Mouse (Mus musculus): Measurements from ENCODE around the gene Spopl.
"Not testable (repeated sequence)": the region's sequence is repeated elsewhere in the genome, so short reads cannot be mapped to it uniquely, and the experiment has no call there.

The Spopl gene

DNA sequence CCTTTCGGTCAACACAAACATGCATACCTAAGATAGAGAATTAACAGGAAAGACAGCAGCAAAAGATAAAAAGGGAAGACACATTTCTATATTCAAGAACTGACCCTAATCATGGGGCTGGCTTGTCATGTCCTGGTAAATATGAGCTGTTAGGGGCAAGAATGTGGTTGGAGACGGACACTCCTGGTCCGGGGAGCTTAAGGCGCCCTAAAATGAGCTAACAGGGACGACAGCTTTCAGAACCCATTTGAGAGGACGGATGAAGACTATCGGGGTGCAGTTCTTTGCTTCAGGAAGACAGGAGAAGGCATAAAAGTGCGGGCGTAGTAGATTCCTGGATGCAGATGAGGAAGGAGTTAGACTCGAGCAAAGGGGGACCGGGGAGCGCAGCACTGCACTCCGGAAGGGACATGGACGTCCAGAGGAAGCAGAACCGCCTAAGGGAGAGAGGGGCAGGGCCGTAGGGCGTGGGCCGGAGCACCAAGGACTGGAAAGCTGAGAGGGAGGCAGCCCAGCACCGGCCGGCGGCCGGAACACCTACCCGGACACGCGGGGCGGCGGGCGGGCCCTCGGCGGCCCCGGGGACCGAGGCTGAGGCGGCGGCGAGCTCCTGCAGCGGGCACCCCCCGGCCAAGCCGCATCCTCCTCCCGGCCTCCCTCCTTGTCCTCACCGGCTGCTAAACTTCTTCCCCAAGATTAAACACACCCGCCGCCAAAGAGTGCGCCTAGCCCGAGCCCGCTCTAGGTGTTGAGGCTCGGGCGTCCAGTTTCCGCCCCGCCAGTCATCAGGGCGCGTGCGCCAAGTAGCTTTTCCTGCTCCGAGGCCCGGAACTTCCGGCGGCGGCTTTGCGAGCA is at the start of gene Spopl:
Spopl (minus strand) TSS at position 805 of the 855 bp plus-strand sequence.
- DNase-seq: peak; percentile 93

DNA sequence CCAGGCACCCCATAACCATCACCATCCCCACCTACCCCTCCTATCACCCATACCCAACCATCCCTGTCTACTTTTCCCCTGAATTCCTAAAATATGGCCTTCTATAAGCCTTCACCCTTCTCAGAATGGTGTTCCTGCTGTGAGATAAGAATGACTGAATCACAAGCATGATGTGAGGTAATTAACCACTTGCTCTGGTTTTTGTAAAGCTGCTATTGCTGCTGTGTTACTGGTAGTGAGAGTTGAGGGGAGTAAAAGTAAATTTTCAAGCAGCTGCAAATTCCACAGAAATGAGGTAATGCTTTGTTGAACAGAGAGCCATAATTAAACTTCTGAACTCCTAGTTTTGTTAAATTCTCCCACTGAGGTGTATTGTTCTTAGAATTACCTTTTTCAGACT is 48.2 kb upstream of the Spopl start:
- no peak for DNase-seq

DNA sequence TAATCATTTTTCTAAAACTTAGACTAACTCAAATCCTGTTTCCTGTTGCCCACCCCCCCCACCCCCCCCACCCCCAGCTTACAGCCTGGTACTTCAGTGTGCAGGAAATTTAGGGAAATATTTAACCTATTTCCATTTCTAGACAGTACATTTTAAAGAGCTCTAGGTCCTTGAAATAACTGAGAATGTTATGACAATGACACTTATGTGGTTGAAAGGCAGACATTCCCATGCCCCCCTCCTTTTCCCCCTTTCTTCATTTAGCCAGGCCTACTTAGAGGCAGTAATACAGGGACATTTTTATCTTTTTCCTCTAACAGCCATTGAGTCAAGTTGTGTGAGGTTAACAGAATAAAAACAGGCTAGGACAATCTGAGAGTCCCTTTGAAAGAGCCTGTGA is 46.1 kb upstream of the Spopl start:
- no peak for DNase-seq

DNA sequence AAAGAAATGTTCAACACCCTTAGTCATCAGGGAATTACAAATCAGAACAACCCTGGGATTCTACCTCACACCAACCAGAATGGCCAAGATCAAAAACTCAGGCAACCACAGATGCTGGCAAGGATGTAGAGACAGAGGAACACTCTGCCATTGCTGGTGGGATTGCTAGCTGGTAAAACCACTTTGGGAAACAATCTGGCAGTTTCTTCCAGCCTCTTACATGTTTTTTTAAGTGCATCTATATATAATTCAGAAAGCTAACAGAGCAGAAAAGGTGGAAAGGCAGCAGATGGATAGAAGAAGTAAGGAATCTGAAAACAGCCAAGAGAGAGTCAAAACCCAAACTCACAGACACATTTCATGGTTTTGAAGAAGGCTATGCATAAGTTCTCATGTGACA is 33.5 kb upstream of the Spopl start:
- DNase-seq: no peak

DNA sequence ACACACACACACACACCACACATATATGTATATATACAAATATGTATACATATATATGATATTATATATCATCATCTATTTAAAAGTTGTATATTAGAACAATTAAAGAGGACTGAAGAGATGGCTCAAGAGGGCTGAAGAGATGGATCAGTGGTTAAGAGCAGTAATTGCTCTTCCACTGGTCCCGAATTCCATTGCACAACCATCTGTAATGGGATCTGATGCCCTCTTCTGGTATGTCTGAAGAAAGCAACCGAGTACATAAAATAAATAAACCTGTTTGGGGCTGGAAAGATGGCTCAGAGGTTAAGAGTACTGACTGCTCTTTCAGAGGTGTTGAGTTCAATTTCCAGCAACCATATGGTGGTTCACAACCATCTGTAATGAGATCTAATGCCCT is 16.9 kb upstream of the Spopl start:
- DNase-seq: no peak

DNA sequence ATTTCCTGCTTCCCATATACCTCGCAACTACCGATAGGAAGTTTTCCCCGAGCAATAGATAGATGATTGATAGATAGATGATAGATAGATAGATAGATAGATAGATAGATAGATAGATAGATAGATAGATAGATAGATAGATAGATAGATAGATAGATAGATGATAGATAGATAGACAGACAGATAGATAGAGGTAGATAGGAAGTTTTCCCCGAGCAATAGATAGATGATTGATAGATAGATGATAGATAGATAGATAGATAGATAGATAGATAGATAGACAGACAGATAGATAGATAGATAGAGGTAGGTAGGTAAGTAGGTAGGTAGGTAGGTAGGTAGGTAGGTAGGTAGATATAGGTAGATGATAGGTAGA is 239 bp upstream of the Spopl start:
- DNase-seq: not testable (repeated sequence)

DNA sequence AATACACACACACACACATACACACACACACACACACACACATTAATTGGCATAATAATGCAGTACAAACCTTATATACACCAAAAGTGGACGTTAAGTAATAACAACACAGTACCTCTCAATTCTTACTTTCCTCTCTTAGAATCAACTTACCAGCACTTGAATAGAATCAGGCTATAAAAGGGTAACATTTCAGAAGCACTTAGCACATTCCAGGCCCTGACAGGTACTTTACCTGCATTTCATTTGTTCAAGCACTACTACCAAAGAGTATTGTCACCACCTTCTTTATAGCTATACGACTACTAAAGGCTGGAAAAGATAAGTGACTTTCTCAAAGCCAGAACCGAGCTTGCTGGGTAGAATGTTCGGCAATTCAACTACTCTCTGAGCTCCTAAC is 1.3 kb downstream of the Spopl start:
- no peak for DNase-seq

DNA sequence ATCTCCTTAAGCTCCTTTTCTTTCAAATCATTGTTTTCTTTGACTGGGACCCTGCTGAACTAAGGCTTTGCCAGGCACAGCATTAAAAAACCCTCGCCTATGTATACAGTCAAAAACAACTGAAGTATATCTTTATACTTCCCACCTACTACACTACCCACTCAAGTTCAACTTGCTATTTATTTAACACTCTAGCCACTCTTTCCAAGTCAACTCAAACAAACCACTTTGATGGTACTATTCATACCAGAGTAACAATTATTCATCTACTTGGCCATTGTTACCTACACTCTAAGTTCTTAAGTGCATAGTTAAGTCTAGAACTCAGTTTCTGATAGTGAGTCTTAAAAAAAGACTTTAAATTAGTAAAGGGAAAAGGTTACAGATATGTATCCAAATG is 3.1 kb downstream of the Spopl start:
- DNase-seq: no peak

DNA sequence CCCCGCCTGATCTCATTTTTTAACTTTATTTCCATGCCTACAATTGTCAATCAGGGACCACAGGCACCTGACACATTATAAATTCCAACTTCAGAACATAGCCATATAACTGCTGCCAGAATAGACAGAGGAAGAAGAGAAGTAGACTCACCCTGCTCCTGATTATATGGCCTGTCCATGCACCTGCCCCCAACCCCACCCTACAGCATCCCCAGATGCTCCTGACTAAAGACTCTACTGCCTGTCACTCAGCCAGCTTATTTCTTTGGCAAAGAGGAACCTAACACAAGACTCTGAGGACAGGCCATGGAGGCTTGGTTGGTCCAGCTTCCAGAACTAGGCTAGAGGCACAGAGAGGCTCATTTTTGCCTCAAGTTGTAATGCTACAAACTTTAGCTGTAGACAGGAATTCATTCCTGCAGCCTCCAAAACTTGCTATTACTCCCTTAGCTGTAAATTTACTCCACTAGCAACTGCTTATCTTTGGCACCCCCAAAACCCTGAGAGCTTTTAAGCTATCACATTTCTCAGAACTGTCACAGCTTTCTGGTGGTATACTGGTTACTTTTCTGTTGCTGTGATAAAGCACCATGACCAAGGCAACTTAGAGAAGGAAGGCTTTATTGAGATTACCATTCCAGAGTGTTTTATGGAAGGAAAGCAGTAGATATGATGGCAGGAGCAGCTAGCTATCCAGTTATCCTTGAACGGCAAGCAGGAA is 6.7 kb downstream of the Spopl start:
- no peak for DNase-seq

DNA sequence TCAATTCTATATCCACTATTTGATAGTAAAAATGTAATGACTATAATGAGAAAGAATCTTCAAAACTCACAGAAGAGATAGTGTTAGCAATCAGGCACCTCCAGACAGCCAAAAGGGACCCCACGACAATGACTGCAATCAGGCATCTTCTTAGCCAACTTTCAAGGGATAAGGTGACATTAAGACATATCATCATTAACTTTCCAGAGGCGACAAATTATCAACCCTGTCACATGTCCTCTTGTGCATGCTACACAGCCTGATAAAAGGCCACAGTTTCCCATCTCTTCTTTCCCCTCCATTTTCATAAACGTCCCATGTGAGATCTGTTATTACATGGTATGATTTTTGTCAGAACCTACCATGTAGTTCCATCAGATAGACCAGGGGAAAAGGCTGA is 9.0 kb downstream of the Spopl start:
- no peak for DNase-seq

DNA sequence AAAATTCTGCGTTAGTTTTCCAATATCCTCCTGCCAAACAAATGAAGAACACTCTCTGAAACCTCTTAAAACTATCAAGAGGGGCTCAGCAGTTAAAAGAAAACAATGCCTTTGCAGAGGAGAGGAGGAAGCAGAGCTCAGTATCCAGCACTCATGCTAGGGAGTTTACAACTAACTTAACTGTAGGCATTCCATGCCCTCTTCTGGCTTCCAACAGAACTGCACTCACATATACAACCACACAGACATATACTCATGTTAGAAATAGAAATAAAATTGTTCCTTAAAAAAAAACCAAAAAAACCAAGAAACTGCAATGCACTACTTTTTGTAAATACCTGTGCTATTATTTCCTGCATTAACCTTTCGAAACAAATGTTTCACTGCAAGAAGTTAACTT is 12.7 kb downstream of the Spopl start:
- DNase-seq: no peak

DNA sequence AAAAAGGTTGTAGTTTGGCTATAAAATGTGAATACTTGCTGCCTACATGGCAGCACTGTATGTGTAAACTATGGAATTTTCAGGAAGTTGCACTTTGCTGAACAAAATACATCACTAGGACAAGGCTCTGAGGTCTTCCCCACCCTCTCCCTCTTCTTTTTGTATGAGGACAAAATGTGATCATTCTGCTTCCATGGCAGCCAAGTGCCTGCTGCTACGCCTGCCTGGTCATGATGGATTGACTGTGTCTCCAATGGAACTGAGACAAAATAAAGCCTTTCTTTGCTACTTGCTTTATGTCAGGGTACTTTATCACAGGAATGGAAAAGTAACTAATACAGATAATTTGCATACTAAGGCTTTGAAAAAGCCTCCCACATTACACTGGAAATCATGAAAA is 20.7 kb downstream of the Spopl start:
- DNase-seq: no peak

DNA sequence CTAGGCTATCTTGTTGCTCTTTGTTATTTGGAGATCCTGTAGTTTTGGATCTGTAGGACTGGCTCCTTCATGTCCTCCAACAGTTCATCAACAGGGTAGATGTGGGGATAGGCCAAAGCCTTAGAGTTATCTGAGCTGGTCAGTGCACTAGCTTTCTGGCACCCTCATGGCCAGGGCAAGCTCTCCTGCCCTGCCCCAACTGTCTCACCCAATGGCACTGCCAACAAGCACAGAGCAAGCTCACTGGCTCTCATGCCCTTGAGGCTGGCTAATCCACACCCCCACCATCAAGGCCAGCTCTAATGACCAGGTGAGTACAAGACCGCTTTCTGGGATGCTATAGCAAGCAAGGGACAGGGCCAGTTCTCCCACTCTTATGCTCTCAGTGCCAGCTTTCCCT is 24.7 kb downstream of the Spopl start:
- DNase-seq: no peak

DNA sequence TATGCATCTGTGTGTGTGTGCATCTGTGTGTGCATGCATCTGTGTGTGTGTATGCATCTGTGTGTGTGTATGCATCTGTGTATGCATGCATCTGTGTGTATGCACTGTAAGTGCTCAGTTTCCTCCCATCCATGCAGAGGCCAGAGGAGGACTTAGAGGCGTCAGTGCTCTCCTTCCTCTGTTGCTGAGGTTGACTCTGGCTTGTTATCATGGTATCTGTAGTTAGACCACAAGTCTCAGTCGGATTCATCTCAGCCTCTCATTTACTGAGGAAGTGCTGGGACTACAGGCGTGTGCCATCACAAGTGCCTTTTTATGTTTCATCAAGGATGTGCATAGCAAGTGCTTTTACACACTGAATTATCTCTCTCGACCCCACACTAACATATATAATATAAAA is 31.9 kb downstream of the Spopl start:
- DNase-seq: no peak

DNA sequence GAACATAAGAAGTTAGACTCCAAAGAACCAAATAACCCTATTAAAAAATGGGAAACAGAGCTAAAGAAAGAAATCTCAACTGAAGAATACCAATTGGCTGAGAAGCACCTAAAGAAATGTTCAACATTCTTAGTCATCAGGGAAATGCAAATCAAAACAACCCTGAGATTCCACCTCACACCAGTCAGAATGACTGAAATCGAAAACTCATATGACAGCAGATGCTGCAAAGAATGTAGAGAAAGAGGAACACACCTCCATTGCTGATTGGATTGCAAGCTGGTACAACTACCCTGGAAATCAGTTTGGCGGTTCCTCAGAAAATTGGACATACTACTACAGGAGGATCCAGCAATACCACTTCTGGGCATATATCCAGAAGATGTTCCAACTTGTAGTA is 44.2 kb downstream of the Spopl start:
- DNase-seq: not testable (repeated sequence)

DNA sequence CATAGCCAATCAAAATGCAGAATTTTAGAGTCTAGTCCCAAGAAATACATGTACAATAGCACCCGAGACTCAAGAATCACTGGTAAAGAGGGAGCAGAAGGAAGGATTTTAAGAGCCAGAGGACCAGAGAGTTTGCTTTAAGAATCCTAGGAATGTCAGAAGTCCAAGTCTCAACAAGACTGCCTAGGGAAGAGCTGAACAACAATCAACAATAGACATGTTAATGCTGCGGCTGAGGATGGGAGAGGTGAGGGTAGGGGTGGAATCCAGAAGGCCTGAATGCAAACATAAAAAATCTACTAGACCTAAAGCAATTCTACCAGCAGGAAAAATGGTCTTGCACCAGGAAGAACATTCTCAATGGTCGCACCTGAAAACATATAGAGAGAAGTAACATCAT is 66.8 kb downstream of the Spopl start:
- DNase-seq: no peak

DNA sequence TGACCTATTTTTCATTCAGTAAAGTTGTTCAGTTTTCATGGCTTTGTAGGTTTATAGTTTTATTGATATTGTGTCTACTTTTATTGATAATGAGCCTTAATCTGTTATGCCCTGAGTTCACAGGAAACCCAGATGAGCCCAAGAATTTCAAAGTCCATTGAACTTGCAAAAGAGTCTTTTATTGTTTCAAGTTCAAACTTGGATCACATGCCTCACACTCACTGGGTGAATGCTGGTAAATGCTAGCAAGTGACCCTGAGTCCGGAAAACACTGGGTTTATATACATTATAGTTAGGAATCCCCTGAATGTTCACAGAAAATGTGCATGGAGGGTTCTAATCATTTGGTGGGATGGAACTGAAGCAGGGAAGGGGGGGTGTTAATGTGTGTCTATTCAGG is 90.2 kb downstream of the Spopl start:
- DNase-seq: no peak

DNA sequence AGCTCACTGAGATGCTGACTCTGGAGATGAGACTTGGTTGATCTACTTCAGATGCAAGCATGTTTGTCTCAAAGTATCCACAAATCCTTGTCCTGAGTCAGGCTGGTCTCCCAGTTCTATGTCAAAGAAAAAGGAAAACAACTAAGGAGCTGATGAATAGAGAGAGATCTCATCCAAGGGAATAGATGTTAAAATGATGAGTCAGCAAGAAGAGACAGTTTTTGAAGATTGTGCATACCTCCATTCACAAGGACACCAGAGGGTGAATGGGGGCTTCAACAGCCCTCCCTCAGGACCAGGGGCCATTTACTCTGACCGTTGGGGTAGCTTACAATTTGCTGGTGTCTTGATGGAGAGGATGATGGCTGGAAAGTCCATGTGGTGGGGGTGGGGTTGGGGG is 104.4 kb downstream of the Spopl start:
- no peak for DNase-seq

DNA sequence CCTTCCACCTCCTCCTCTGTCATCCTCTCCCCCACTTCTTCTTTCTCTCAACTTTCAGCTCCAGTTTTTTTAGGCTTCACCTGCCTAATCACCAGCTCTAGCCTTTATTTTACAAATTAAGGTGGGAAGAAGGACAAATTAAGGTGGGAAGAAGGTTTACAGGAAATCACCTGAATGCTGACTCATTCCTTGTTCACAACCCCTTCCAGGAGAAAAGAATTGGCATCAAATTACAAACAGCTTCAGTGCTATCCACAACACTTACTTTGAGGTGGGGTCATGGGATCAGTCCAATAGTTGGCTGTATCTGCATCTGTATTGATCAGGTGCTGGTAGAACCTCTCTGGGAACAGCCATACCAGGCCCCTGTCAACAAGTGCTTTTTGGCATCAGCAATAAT is 114.5 kb downstream of the Spopl start:
- DNase-seq: no peak

Data from right cerebral cortex, adult 18-20 months (tissue).